11 mouse cellular contexts compared by ENCODE assay signal in genomic region chr3:101691937-101692604, GRCm38 (mm10).
"Had no signal": no experiment of that assay in that cellular context is flagged by ENCODE, and none has a peak within 500 bp of the region (broad histone marks: within the 10 kb centered on the region; RNA-seq: fewer than 3 reads in every experiment).

No protein-coding gene starts in this region.

- H3K27ac ChIP-seq: limb, embryonic 12.5 days; liver, embryonic 13.5 days; lung, embryonic 15.5 days; midbrain, embryonic 13.5 days; neural tube, embryonic 15.5 days; stomach, embryonic 15.5 days had no signal

- H3K9ac ChIP-seq: limb, embryonic 12.5 days; liver, embryonic 13.5 days; liver, postnatal 0 days; lung, embryonic 15.5 days; midbrain, embryonic 13.5 days; neural tube, embryonic 15.5 days; stomach, embryonic 15.5 days had no signal

- DNase-seq: kidney, postnatal 25 days; layer of hippocampus, postnatal 36 days; liver; liver, embryonic 13.5 days; liver, postnatal 0 days; thymus, postnatal 4 days had no signal

- H3K36me3 ChIP-seq: limb, embryonic 12.5 days; liver, embryonic 13.5 days; lung, embryonic 15.5 days; midbrain, embryonic 13.5 days; neural tube, embryonic 15.5 days; stomach, embryonic 15.5 days had no signal

- H3K27me3 ChIP-seq: limb, embryonic 12.5 days; liver, embryonic 13.5 days; lung, embryonic 15.5 days; midbrain, embryonic 13.5 days; neural tube, embryonic 15.5 days; stomach, embryonic 15.5 days had no signal

- H3K4me1 ChIP-seq: liver, embryonic 13.5 days; lung, embryonic 15.5 days; midbrain, embryonic 13.5 days; neural tube, embryonic 15.5 days; stomach, embryonic 15.5 days had no signal

- H3K4me3 ChIP-seq: limb, embryonic 12.5 days; liver, embryonic 13.5 days; lung, embryonic 15.5 days; midbrain, embryonic 13.5 days; neural tube, embryonic 15.5 days; stomach, embryonic 15.5 days had no signal

- H3K9me3 ChIP-seq: limb, embryonic 12.5 days; liver, embryonic 13.5 days; lung, embryonic 15.5 days; midbrain, embryonic 13.5 days; neural tube, embryonic 15.5 days; stomach, embryonic 15.5 days had no signal

- ATAC-seq: liver, postnatal 0 days; midbrain, embryonic 13.5 days had no signal

- H3K4me2 ChIP-seq: limb, embryonic 12.5 days; liver, embryonic 13.5 days; lung, embryonic 15.5 days; midbrain, embryonic 13.5 days; neural tube, embryonic 15.5 days; stomach, embryonic 15.5 days had no signal
